Mouse (Mus musculus) liver, embryonic 12.5 days (tissue): ENCODE measurements around the gene Tbc1d9b. TPM values are rescaled to one million over a fixed set of nuclear protein-coding genes. Genes with fewer than 3 reads are reported as not detected.
A peak's percentile ranks its signal among the peaks of the same experiment; 100 is the strongest.

Source experiments
- ATAC-seq: fragments of 200-750 bp; cut with Nextera tagmentation; 2 replicates; pipeline ENCODE4 v1.8.0; 2017; ENCODE audit warnings: moderate number of reproducible peaks, mild to moderate bottlenecking, moderate library complexity
- H3K27ac ChIP-seq: fragments of 300-500 bp; sonication (generic); 2 replicates; pipeline ENCODE4 v1.5.1; 2016; ENCODE audit warnings: mild to moderate bottlenecking
- H3K27me3 ChIP-seq: fragments of 300-500 bp; sonication (generic); replicated peaks from 2 replicates; pipeline ENCODE4 v1.6.1; 2016; ENCODE audit warnings: mild to moderate bottlenecking, moderate library complexity
- H3K36me3 ChIP-seq: fragments of 300-500 bp; sonication (generic); 2 replicates; pipeline ENCODE4 v1.6.1; 2016; ENCODE audit warnings: mild to moderate bottlenecking, moderate library complexity
- H3K4me1 ChIP-seq: fragments of 300-500 bp; sonication (generic); 2 replicates; pipeline ENCODE4 v1.6.1; 2016
- H3K4me2 ChIP-seq: fragments of 300-500 bp; sonication (generic); 2 replicates; pipeline ENCODE4 v1.6.1; 2016; ENCODE audit warnings: mild to moderate bottlenecking, moderate library complexity
- H3K4me3 ChIP-seq: fragments of 300-500 bp; sonication (generic); 2 replicates; pipeline ENCODE4 v1.5.1; 2016; ENCODE audit warnings: mild to moderate bottlenecking, moderate library complexity
- H3K9ac ChIP-seq: fragments of 300-500 bp; sonication (generic); 2 replicates; pipeline ENCODE4 v1.6.1; 2016; ENCODE audit warnings: mild to moderate bottlenecking, moderate library complexity
- H3K9me3 ChIP-seq: fragments of 300-500 bp; sonication (generic); replicated peaks from 2 replicates; pipeline ENCODE4 v1.6.1; 2016; ENCODE audit warnings: mild to moderate bottlenecking, moderate library complexity
- WGBS: fragments of 180-500 bp; shearing (Covaris S2); methylation state at CpG from one replicate; pipeline ENCODE4 v1.1.7; 2016; ENCODE audit not compliant: insufficient replicate concordance; 5-methylcytosine and 5-hydroxymethylcytosine counted together
- polyA plus RNA-seq: library from polyadenylated mRNA; unstranded; fragments of >200 nt; fragmentation: Nextera tagmentation; extraction: Ambion mirVana; gene quantifications from 2 replicates; pipeline ENCODE4 v1.2.1, GENCODE M21; 2016

The Tbc1d9b gene
- polyA plus RNA-seq, 1 experiment from 2014 or later: 20.3 TPM

GRCm38 (mm10) chr11:50104016-50104415 is 27.2 kb upstream of the Tbc1d9b start:
- H3K27ac ChIP-seq: peak overlapping the region; percentile 18; the same call in 1 of the 2 replicates
- H3K9ac ChIP-seq: no peak overlapping the region
- H3K4me2 ChIP-seq: no peak overlapping the region
- H3K4me1 ChIP-seq: peaks cover 17% of the 10 kb centered on the region
- no peak overlapping the region for H3K4me3 ChIP-seq
- ATAC-seq: no peak
- WGBS: 64% methylated on average over 6 of the region's 6 CpGs
- H3K36me3 ChIP-seq: peaks cover 10% of the 10 kb centered on the region; the same call in 1 of the 2 replicates
- H3K9me3 ChIP-seq: no peaks in the 10 kb centered on the region
- no peaks in the 10 kb centered on the region for H3K27me3 ChIP-seq

- ATAC-seq: no peak
- WGBS: 68% methylated on average over 5 of the region's 5 CpGs
- H3K27ac ChIP-seq: no peak overlapping the region
Measured at GRCm38 (mm10) chr11:50105237-50105636, 26.0 kb upstream of the Tbc1d9b start.

GRCm38 (mm10) chr11:50106024-50106423 is 25.2 kb upstream of the Tbc1d9b start:
- WGBS: 56% methylated on average over 7 of the region's 7 CpGs
- Histone ChIP-seq H3K4me2 (no peak overlapping the region), H3K9ac (no peak overlapping the region), H3K9me3 (no peaks in the 10 kb centered on the region), H3K4me3 (no peak overlapping the region), H3K4me1 (peaks cover 22% of the 10 kb centered on the region), H3K27ac (no peak overlapping the region), H3K27me3 (no peaks in the 10 kb centered on the region), H3K36me3 (peaks cover 3% of the 10 kb centered on the region; the same call in 1 of the 2 replicates)
- ATAC-seq: no peak

More at GRCm38 (mm10) chr11:50105237-50105636, 26.0 kb upstream of the Tbc1d9b start:
- no peaks in the 10 kb centered on the region for H3K27me3 ChIP-seq
- no peak overlapping the region for H3K4me2 ChIP-seq
- H3K9ac ChIP-seq: no peak overlapping the region
- peaks cover 22% of the 10 kb centered on the region for H3K4me1 ChIP-seq
- peaks cover 3% of the 10 kb centered on the region; the same call in 1 of the 2 replicates for H3K36me3 ChIP-seq
- H3K9me3 ChIP-seq: no peaks in the 10 kb centered on the region
- no peak overlapping the region for H3K4me3 ChIP-seq

- Histone ChIP-seq H3K9ac (no peak overlapping the region), H3K27ac (peak overlapping the region; percentile 39; the same call in 1 of the 2 replicates), H3K9me3 (no peaks in the 10 kb centered on the region), H3K27me3 (no peaks in the 10 kb centered on the region), H3K36me3 (peaks cover 3% of the 10 kb centered on the region; the same call in 1 of the 2 replicates), H3K4me2 (no peak overlapping the region), H3K4me3 (no peak overlapping the region), H3K4me1 (peaks cover 18% of the 10 kb centered on the region)
- ATAC-seq: peak; percentile 32; the same call in 1 of the 2 replicates
- 34% methylated on average over 8 of the region's 8 CpGs for WGBS
Measured at GRCm38 (mm10) chr11:50108823-50109244, 22.4 kb upstream of the Tbc1d9b start.

GRCm38 (mm10) chr11:50114329-50114728 is 16.9 kb upstream of the Tbc1d9b start:
- Histone ChIP-seq H3K36me3 (no peaks in the 10 kb centered on the region), H3K27me3 (no peaks in the 10 kb centered on the region), H3K9ac (no peak overlapping the region), H3K27ac (no peak overlapping the region), H3K4me3 (no peak overlapping the region), H3K4me2 (no peak overlapping the region), H3K9me3 (no peaks in the 10 kb centered on the region), H3K4me1 (0 out of 2 replicates have a peak, but pooled peaks cover 2% of the 10 kb centered on the region)
- peak; percentile 60 for ATAC-seq
- WGBS: 5% methylated on average over 5 of the region's 5 CpGs

GRCm38 (mm10) chr11:50122631-50123081 is 8.5 kb upstream of the Tbc1d9b start:
- ATAC-seq: no peak
- no peaks in the 10 kb centered on the region for H3K36me3 ChIP-seq
- no peak overlapping the region for H3K27ac ChIP-seq
- 78% methylated on average over 8 of the region's 8 CpGs for WGBS
- H3K9me3 ChIP-seq: no peaks in the 10 kb centered on the region
- H3K9ac ChIP-seq: no peak overlapping the region
- no peak overlapping the region for H3K4me3 ChIP-seq
- H3K4me1 ChIP-seq: peaks cover 10% of the 10 kb centered on the region
- no peaks in the 10 kb centered on the region for H3K27me3 ChIP-seq
- H3K4me2 ChIP-seq: no peak overlapping the region

GRCm38 (mm10) chr11:50127781-50128180 is 3.4 kb upstream of the Tbc1d9b start:
- peak overlapping the region; percentile 80 for H3K4me2 ChIP-seq
- H3K9ac ChIP-seq: peak overlapping the region; percentile 55
- H3K4me1 ChIP-seq: peaks cover 46% of the 10 kb centered on the region
- 1% methylated on average over 10 of the region's 10 CpGs for WGBS
- H3K9me3 ChIP-seq: no peaks in the 10 kb centered on the region
- no peaks in the 10 kb centered on the region for H3K36me3 ChIP-seq
- ATAC-seq: no peak
- H3K27ac ChIP-seq: no peak overlapping the region
- no peaks in the 10 kb centered on the region for H3K27me3 ChIP-seq
- peak overlapping the region; percentile 49 for H3K4me3 ChIP-seq

GRCm38 (mm10) chr11:50131801-50132201 is 605 bp downstream of the Tbc1d9b start:
- no peak for ATAC-seq
- Histone ChIP-seq H3K4me1 (peaks cover 63% of the 10 kb centered on the region), H3K4me3 (peak overlapping the region; percentile 90), H3K9ac (peak overlapping the region; percentile 97), H3K9me3 (no peaks in the 10 kb centered on the region), H3K36me3 (peaks cover 18% of the 10 kb centered on the region), H3K27ac (peak overlapping the region; percentile 91), H3K4me2 (peak overlapping the region; percentile 90), H3K27me3 (no peaks in the 10 kb centered on the region)
- 14% methylated on average over 10 of the region's 10 CpGs for WGBS

- Histone ChIP-seq H3K4me3 (peak overlapping the region; percentile 90), H3K4me1 (peaks cover 60% of the 10 kb centered on the region), H3K27ac (peak overlapping the region; percentile 91), H3K4me2 (peak overlapping the region; percentile 90), H3K27me3 (no peaks in the 10 kb centered on the region), H3K36me3 (peaks cover 21% of the 10 kb centered on the region), H3K9me3 (no peaks in the 10 kb centered on the region), H3K9ac (peak overlapping the region; percentile 97)
- no peak for ATAC-seq
- WGBS: 85% methylated on average over 6 of the region's 6 CpGs
Measured at GRCm38 (mm10) chr11:50132265-50132664, 1.1 kb downstream of the Tbc1d9b start.

GRCm38 (mm10) chr11:50134136-50134859 is 3.1 kb downstream of the Tbc1d9b start:
- H3K36me3 ChIP-seq: peaks cover 41% of the 10 kb centered on the region
- H3K4me1 ChIP-seq: peaks cover 50% of the 10 kb centered on the region
- H3K27ac ChIP-seq: peak overlapping the region; percentile 70
- no peak overlapping the region for H3K9ac ChIP-seq
- H3K4me3 ChIP-seq: no peak overlapping the region
- no peak for ATAC-seq
- peak overlapping the region; percentile 10 for H3K4me2 ChIP-seq
- no peaks in the 10 kb centered on the region for H3K9me3 ChIP-seq
- H3K27me3 ChIP-seq: no peaks in the 10 kb centered on the region
- WGBS: 25% methylated on average over 10 of the region's 10 CpGs

GRCm38 (mm10) chr11:50138206-50138822 is 7.1 kb downstream of the Tbc1d9b start:
- Histone ChIP-seq H3K36me3 (peaks cover 81% of the 10 kb centered on the region), H3K4me1 (peaks cover 24% of the 10 kb centered on the region), H3K9me3 (no peaks in the 10 kb centered on the region), H3K9ac (no peak overlapping the region), H3K4me3 (no peak overlapping the region), H3K27me3 (no peaks in the 10 kb centered on the region), H3K4me2 (no peak overlapping the region), H3K27ac (no peak overlapping the region)
- no peak for ATAC-seq
- WGBS: 62% methylated on average over 10 of the region's 10 CpGs

GRCm38 (mm10) chr11:50139571-50139970 is 8.4 kb downstream of the Tbc1d9b start:
- H3K4me3 ChIP-seq: no peak overlapping the region
- no peaks in the 10 kb centered on the region for H3K9me3 ChIP-seq
- H3K4me1 ChIP-seq: peaks cover 11% of the 10 kb centered on the region
- no peak overlapping the region for H3K4me2 ChIP-seq
- H3K9ac ChIP-seq: no peak overlapping the region
- no peak overlapping the region for H3K27ac ChIP-seq
- 72% methylated on average over 7 of the region's 7 CpGs for WGBS
- H3K27me3 ChIP-seq: no peaks in the 10 kb centered on the region
- ATAC-seq: 0 out of 2 replicates have a peak, but pooled peaks have one; percentile 40
- peaks cover 84% of the 10 kb centered on the region for H3K36me3 ChIP-seq
